Mouse (Mus musculus) kidney, adult 2 months (tissue): ENCODE measurements around the gene Gm2075.
"Not testable (repeated sequence)": the region's sequence is repeated elsewhere in the genome, so short reads cannot be mapped to it uniquely, and the experiment has no call there.

ENCODE experiments used
- CTCF ChIP-seq: fragments of 200-500 bp; conservative IDR thresholded peaks from 2 replicates; pipeline ENCODE4 v1.5.1; 2011; ENCODE audit warnings: low read depth, mild to moderate bottlenecking, control low read depth, low read length, moderate library complexity, mixed read lengths; ENCODE audit not compliant: insufficient read depth, insufficient read length
- POLR2A ChIP-seq: fragments of 200-500 bp; IDR thresholded peaks from one replicate; pipeline ENCODE4 v1.6.1; 2011; ENCODE audit warnings: low read depth, low read length, control low read depth

- TF ChIP-seq POLR2A, CTCF: not testable (repeated sequence)
Measured at GRCm38 (mm10) chr12:88026704-88027103, 15.1 kb downstream of the Gm2075 start, which contains the start of gene Gm2056.
